Mouse (Mus musculus): ENCODE measurements around the gene Gria4.
A peak's percentile ranks its signal among the peaks of the same experiment; 100 is the strongest.
"Not testable (repeated sequence)": the region's sequence is repeated elsewhere in the genome, so short reads cannot be mapped to it uniquely, and the experiment has no call there.

The Gria4 gene

GRCm38 (mm10) chr9:4573596-4573995, 222.4 kb downstream of the Gria4 start:
- peak in 1 of 2 experiments; percentile 29 for DNase-seq (ENCODE audit: low spot score in 2 of 2)

GRCm38 (mm10) chr9:4555415-4555959, 240.5 kb downstream of the Gria4 start:
- DNase-seq (ENCODE audit: low spot score in 2 of 2), result no peak

DNA sequence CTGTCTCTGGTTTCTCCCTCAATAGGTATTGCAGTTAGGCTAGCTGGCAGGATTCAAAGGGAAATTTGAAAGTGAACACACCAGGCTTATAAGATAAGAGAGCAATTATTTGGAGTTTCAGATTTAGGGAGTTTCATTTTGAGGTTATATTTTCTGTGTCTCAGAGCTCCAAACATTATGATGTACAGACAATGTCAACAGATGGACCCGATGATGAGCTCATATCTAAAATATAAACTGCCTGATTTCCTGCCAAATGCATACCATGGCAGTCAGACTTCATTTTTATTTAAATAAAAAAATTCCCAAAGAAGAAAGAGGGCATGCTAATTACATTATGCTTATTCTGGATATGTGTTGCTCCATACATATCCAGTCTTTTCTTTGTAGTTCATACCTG, 256.8 kb downstream of the Gria4 start:
- no peak for DNase-seq (ENCODE audit: low spot score in 2 of 2)

DNA sequence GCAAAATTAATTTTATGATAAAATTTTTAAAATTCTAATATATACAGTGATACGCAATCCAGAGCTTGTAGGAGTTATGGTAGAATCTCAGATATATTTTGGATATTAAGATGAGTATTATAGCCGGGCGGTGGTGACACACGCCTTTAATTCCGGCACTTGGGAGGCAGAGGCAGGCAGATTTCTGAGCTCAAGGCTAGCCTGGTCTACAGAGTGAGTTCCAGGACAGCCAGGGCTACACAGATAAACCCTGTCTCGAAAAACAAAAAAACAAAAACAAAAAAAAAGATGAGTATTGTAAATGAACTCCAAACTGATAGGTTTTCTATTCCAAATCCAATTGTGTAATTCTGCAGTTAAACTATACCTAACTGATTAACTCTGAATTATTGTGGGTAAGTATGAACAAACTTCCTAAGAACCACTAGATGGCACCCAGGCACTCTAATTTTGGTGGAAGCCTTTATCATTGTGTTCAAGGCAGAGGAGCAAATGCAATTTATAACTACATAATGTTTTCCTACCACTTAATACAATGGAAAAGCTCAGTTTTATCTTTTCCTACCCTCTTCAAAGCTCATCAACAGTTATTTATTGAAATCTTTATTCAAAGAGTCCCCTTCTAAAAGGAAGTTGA, 259.4 kb downstream of the Gria4 start:
- DNase-seq (ENCODE audit: low spot score in 2 of 2), result peak in 1 of 2 experiments; percentile 32

DNA sequence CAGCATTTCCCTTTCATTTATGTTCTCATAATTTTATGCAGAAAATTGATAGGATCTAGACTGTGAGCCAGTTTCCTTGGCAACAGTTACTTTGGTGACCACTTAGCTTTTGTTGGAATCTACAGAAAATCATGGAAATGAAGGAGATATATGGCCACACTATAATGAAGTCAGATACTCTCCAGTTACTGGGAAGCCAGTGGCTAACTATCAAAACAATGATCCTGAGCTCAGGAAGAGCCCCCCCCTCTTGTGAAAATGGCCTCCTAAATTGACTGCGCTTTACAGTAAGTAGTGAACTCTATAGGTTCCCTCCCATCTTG, 281.5 kb downstream of the Gria4 start:
- DNase-seq (ENCODE audit: low spot score in 2 of 2), result peak in 1 of 2 experiments; percentile 33

- DNase-seq (ENCODE audit: low spot score in 2 of 2), result no peak
Measured at GRCm38 (mm10) chr9:4513796-4514562, 282.1 kb downstream of the Gria4 start.

DNA sequence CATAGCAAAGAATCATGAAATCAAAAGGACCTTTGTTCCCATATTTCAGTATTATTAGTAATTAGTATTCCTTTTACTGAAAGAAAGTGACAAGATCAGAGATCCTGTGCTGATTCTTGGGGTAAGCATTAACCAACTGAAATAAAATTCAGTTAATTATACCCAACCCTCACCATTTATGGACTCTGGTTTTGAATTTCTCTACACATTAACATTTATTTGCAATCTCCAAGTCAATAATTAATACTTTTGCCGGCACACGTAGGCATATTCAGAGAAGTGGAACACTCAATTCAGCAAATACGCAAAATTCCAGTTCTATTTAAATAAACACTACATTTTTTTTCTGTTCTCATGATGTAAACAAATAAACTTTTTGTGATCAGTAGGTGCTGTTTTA, 289.9 kb downstream of the Gria4 start:
- DNase-seq (ENCODE audit: low spot score in 2 of 2), result no peak

DNA sequence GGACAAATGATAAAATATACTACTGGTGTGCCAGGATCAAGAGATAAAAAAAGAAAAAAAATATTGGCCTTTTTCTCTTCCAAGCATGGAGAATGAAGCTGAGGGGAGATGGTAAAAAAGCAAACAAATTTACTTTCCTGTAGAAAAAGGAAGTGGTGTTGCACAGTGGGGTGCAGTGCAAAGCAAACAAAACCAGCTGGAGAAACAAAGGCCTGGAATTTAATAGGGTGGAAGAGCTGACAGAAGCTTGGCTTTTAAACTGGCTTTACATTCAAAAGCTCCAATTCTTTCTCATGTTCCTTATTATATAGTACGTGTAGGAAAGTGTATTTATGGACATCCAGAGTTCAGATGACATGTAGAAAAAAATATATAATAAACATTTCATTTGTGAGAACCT, 290.9 kb downstream of the Gria4 start:
- no peak for DNase-seq (ENCODE audit: low spot score in 2 of 2)

- no peak for DNase-seq (ENCODE audit: low spot score in 2 of 2)
Measured at GRCm38 (mm10) chr9:4486428-4486827, 309.6 kb downstream of the Gria4 start.

DNA sequence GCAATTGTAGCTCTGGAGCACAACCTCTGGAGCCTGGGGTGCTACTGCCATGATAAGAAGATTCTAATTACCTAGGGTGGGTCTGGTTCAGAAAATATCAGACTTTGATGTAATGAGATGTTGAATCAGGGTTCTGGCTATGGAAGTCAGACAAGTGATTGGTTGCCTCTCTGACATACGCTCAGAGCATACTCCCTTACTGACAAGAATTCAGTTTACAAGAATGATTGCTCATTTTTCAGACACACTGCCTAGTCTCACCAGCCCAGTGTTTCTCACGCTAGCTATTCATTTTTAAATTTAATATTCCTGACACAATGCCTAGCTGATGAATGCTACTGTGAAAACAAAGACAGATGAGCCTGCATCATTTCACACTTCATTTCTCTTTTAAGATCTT, 311.5 kb downstream of the Gria4 start:
- DNase-seq (ENCODE audit: low spot score in 2 of 2), result no peak

DNA sequence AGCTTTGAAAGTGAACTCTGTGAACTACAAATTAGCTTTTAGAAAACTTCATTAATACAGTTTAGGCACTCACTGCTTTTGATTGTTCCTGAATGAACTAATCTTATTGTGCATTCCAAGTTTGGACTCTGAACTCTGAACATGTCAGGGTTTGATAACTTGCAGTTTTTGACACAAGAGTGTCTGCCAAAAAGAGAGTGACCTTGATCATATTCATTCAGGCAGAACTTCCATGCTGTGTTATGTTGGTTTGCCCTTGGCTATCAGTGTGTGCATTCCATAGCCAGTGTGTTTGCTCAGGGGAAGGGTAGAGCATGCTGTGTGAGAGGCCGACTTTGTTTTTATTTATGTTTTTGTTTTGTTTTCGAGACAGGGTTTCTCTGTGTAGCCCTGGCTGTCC, 325.2 kb downstream of the Gria4 start:
- DNase-seq (ENCODE audit: low spot score in 2 of 2), result no peak

DNA sequence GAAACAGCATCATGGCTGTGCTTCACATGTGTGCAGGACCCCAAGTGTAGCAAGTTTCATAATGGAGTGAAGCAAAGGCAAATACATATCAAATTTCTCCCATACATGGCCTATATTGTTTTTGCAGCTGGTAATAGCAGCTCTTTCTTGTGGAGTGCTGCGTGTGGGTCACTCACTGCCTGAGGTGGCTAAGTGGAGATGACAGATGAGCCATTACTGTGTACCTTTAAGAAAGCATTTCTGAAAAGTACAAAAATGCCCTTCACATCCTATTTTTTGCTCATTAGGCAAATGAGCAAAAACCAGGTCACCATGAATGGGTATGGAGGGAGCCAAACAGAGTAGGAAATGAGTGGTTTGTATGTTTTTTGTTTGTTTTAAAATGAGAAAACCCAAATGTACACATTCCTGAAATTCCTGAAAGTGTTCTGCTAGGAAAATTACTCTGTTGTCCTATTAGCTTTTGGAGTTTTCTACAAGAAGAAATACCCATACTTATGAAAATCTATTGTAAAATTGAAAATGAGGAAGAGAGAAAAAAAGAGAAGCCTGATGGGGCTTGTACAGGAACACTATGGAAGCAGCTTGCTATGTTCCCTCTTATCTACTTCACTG, 336.5 kb downstream of the Gria4 start:
- DNase-seq (ENCODE audit: low spot score in 2 of 2), result no peak

- no peak for DNase-seq (ENCODE audit: low spot score in 2 of 2)
Measured at GRCm38 (mm10) chr9:4458193-4458592, 337.8 kb downstream of the Gria4 start.

DNA sequence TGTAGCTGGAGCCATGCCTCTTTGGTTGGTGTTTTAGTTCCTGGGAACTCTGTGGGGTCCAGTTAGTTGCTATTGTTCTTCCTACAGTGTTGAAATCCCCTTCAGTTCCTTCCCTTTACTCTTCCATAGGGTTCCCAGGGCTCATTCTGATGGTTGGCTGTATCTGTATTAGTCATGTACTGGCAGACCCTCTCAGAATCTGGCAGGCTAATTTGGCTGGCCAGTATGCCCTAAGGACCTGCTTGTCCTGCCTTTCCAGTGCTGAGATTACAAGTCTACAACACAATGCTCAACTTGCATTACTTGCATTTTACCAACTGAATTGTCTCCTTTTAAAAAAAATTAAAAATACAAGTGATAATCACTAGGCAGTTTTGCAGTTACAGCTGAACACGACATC, 338.4 kb downstream of the Gria4 start:
- no peak for DNase-seq (ENCODE audit: low spot score in 2 of 2)

DNA sequence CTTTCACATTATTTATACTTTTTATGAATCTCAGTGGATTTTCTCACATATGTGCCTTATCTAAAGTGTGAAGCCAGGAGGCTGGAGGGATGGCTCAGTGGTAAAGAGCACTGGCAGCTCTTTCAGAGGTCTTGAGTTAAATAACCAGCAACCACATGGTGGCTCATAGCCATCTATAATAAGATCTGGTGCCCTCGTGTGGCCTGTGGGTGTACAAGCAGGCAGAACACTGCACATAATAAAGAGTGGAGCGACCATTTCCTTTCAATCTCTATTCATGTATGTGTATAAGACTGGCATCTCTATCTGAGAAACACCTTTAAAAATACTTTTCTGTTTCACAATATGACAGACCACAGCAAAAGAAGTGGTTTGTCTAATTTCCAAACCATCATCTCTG, 353.1 kb downstream of the Gria4 start:
- peak in 1 of 2 experiments; percentile 28 for DNase-seq (ENCODE audit: low spot score in 2 of 2)

GRCm38 (mm10) chr9:4400801-4401200, 395.2 kb downstream of the Gria4 start:
- DNase-seq (ENCODE audit: low spot score in 2 of 2), result not testable (repeated sequence)

DNA sequence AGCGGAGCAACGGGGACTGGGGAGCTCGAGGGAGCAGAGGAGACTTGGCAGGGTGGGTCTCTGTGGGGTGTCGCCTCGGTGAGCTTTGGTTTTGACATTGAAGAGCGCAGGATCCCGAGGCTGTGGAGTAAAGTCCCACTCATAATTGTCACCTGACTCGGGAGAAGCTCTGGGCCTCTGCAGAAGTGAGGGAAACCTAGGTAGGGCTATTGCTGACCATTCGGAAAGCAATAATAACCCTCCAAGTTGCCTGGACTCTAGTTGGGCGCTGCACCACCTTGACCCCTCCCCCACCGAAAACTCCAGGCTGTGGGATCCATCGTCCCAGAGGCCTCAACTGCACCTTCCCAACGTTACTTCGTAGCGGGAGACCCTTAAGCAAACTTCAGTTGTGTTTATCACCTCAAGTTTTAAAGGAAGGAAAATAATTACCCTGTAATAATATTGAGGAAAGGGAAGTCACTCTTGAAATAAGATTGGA, 419.4 kb downstream of the Gria4 start:
- DNase-seq (ENCODE audit: low spot score in 2 of 2), result no peak

DNA sequence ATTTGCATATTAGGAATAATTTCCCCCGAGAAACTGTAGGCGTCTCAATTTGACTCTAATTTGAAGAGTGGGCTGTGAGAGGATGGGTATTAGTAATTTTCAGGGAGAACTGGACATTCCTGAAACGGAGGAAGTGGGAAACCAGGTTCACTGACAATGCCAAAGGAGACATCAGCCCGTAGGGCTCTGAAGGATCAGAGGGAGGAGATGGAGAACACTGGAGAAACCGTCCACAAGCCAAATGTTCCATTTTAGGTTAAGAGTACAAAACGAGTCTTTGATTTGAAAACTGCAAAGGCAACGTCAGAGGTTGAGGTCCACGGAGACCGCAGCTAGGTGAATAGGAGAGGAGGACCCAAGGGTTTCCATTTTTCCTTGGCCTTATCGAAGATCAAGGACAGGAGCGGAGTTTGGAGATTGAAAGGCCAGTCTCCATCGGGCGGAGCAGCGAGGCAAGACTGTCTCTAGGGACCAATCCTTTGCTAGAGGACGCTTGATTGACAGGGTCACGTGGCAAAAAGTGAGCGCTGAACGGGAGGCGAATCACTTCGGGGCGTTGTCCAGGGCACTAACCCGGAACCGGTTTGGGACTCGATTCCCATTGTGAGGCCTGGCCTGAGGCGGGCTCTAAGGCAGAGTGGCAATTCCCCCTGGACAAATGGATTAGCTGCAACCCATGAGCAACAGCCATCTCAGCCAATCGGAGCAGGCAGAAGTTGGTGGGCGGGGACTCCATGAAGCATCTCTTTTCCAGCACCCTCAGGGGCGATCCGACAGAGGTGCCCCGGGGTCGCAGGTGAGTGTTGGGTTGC, 420.0 kb downstream of the Gria4 start, which contains the start of gene Msantd4:
Gene Msantd4 (plus strand): TSS at position 735 of the 812 bp plus-strand sequence.
- peak; percentile 99 to 100 for DNase-seq (ENCODE audit: low spot score in 2 of 2)

Measured in right cerebral cortex, postnatal 10 days (tissue).